Mouse (Mus musculus): ENCODE measurements around the gene Rab3ip. TPM values are rescaled to one million over a fixed set of nuclear protein-coding genes. Genes with fewer than 3 reads are reported as not detected.

The Rab3ip gene
- polyA plus RNA-seq, 1 experiment, result 10.7 TPM

DNA sequence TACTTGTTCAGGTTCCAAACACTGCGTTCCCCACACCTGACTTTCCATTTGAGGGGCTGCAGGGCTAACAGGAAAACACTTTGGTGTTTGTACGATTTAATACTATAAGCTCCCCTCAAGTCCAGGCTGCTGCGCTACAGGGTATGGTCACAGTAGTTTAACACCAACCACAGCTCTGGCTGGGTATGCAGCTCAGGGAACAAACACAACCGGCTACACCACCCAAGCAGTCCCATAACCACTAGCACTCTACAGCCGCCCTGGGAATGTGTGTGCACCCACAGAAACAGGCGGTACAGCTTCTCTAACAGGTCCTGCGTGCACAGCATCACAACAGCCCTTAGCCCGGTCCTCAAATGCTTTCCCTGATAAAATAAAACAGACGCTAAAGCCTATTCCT lies 37.7 kb downstream of the Rab3ip start:
- WGBS, result 88% methylated on average over 9 of the region's 9 CpGs
- Histone ChIP-seq H3K27ac (ENCODE audit: control insufficient read depth, insufficient read depth, low read depth, low read length, poor library complexity) (no peak overlapping the region), H3K4me3 (replicated peaks; ENCODE audit: control insufficient read depth, low read depth, low read length) (no peak overlapping the region), H3K4me1 (ENCODE audit: control insufficient read depth, insufficient read depth, low read length) (no peaks in the 10 kb centered on the region; the same call in 1 of the 2 replicates)
- no peak for TF ChIP-seq CTCF (IDR thresholded peaks at IDR 0.05; ENCODE audit: control insufficient read depth, insufficient read depth, low read length)
- no peak for TF ChIP-seq POLR2A (IDR thresholded peaks at IDR 0.05; ENCODE audit: borderline replicate concordance, control insufficient read depth, low read depth, low read length)

DNA sequence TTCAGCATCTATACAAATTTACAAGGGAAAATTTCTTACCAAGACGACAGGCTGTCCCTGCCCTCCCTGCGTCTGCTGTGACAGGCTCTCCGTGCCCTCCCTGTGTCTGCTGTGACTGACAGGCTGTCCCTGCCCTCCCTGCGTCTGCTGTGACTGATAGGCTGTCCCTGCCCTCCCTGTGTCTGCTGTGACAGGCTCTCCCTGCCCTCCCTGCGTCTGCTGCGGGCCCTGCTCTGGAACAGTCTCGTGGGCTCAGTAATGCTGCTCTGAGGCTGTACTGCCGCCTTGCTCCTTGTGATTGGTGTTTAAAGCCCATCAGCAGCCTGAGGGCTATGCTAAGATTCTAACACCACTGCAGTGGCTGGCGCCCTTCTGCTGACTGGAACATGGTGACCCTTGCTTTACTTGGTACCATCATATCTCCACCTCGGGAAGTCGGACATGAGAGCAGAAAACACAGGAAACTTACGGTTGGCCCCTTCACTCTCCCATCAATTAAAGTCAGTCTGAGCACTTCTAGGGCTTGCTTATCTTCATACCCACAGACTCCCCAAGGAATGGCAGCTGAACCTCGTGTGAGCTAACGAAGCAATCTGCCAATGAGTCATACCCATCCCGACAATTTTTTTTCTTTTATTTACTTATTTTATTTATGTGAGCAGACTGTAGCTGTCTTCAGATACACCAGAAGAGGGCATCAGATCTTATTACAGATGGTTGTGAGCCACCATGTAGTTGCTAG lies 41.5 kb downstream of the Rab3ip start:
- no peak overlapping the region for H3K27ac ChIP-seq (ENCODE audit: control insufficient read depth, insufficient read depth, low read depth, low read length, poor library complexity)
- no peak overlapping the region for H3K4me3 ChIP-seq (replicated peaks; ENCODE audit: control insufficient read depth, low read depth, low read length)
- WGBS, result 80% methylated on average over 15 of the region's 15 CpGs
- no peaks in the 10 kb centered on the region for H3K4me1 ChIP-seq (ENCODE audit: control insufficient read depth, insufficient read depth, low read length)
- TF ChIP-seq CTCF (IDR thresholded peaks at IDR 0.05; ENCODE audit: control insufficient read depth, insufficient read depth, low read length), result no peak
- no peak for TF ChIP-seq POLR2A (IDR thresholded peaks at IDR 0.05; ENCODE audit: borderline replicate concordance, control insufficient read depth, low read depth, low read length)

DNA sequence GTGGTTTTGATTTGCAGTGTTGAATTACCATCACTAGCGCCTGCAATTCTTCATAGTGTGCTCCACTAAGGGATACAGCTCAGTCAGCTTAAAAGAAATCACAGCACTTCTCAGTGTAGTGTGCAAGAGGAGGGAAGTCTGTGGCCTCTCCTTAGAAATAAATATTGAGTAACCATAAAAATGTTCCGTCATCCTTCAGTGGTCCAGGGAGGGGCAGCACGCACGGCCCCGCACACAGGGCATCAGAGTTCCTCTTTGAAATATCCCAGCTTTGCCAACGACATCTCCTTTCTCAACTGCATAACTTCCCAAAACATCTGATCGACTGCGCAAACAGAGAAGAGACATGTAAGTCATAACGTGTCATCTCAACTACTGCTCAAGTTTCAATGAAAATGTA lies 43.8 kb downstream of the Rab3ip start:
- 54% methylated on average over 9 of the region's 9 CpGs for WGBS
- TF ChIP-seq POLR2A (IDR thresholded peaks at IDR 0.05; ENCODE audit: borderline replicate concordance, control insufficient read depth, low read depth, low read length) (no peak), CTCF (IDR thresholded peaks at IDR 0.05; ENCODE audit: control insufficient read depth, insufficient read depth, low read length) (no peak)
- H3K4me3 ChIP-seq (replicated peaks; ENCODE audit: control insufficient read depth, low read depth, low read length), result no peak overlapping the region
- H3K4me1 ChIP-seq (ENCODE audit: control insufficient read depth, insufficient read depth, low read length), result no peaks in the 10 kb centered on the region
- H3K27ac ChIP-seq (ENCODE audit: control insufficient read depth, insufficient read depth, low read depth, low read length, poor library complexity), result no peak overlapping the region

DNA sequence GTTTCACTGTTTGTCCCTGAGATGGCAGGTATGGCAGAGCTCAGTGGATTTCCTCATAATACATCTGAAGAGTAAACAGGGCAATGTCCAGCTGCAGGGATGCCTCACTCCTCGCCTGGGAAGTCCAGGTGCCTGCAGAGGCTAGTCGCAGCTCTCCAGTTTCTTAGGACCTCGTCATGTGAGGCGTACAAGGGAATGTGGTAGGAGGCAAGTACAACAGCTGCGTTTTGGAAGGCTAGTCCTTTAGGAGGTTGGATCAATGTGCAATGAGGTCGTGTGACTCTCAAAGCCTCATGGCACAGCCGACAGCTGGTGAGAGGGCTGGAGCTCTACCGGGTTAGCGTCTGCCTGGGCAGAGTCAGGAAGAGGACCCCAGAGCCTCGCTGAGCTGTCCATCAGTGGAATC lies 46.1 kb downstream of the Rab3ip start:
- Histone ChIP-seq H3K27ac (ENCODE audit: control insufficient read depth, insufficient read depth, low read depth, low read length, poor library complexity) (no peak overlapping the region), H3K4me1 (ENCODE audit: control insufficient read depth, insufficient read depth, low read length) (no peaks in the 10 kb centered on the region), H3K4me3 (replicated peaks; ENCODE audit: control insufficient read depth, low read depth, low read length) (no peak overlapping the region)
- TF ChIP-seq POLR2A (IDR thresholded peaks at IDR 0.05; ENCODE audit: borderline replicate concordance, control insufficient read depth, low read depth, low read length) (no peak), CTCF (IDR thresholded peaks at IDR 0.05; ENCODE audit: control insufficient read depth, insufficient read depth, low read length) (no peak)
- 84% methylated on average over 10 of the region's 10 CpGs for WGBS

DNA sequence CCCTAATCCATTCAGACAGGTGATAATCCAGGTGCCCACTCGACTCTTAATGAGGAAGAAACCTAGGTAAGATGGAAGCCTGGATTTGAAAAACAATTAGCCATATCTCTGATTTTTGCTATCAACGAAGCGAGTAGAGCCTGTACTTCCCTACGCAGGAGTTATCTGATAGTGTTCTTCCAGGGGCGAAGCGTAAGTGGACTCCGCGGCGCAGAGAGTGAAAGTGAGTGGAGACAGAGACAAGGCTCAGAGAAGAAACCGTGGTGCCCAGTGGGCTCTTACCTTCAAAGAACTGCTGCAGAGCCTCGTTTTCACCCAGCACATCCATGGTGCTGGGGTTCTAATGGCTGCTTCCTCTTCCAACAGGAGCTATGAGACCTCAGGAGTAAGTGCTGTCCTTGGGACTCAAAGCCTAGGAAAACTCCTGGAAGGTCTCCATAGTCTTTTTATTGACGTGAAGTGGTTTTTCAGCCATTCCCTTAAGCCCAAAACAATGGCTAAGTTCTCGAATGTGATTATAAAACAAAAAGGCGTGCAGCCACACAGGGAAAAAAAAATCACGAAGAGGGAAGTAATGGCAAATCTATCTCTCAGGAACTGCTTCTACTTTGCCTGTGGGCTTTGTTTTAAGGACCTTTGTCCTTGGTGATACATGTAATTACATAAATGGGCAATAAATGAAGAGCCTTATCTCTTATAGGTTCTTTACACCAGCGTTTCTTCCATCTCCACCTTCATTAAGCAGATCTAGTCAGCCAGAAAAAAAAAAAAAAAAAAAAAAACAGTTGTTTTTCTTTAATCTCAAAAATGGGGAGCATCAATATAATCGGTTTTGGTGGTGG lies 54.0 kb downstream of the Rab3ip start, which contains the start of gene Myrfl:
Myrfl (minus strand) TSS at position 584 of the 842 bp plus-strand sequence.
- no peaks in the 10 kb centered on the region for H3K4me1 ChIP-seq (ENCODE audit: control insufficient read depth, insufficient read depth, low read length)
- no peak for TF ChIP-seq CTCF (IDR thresholded peaks at IDR 0.05; ENCODE audit: control insufficient read depth, insufficient read depth, low read length)
- TF ChIP-seq POLR2A (IDR thresholded peaks at IDR 0.05; ENCODE audit: borderline replicate concordance, control insufficient read depth, low read depth, low read length), result no peak
- WGBS, result 73% methylated on average over 17 of the region's 17 CpGs
- H3K4me3 ChIP-seq (replicated peaks; ENCODE audit: control insufficient read depth, low read depth, low read length), result no peak within 1 kb of the TSS
- no peak within 1 kb of the TSS for H3K27ac ChIP-seq (ENCODE audit: control insufficient read depth, insufficient read depth, low read depth, low read length, poor library complexity)

DNA sequence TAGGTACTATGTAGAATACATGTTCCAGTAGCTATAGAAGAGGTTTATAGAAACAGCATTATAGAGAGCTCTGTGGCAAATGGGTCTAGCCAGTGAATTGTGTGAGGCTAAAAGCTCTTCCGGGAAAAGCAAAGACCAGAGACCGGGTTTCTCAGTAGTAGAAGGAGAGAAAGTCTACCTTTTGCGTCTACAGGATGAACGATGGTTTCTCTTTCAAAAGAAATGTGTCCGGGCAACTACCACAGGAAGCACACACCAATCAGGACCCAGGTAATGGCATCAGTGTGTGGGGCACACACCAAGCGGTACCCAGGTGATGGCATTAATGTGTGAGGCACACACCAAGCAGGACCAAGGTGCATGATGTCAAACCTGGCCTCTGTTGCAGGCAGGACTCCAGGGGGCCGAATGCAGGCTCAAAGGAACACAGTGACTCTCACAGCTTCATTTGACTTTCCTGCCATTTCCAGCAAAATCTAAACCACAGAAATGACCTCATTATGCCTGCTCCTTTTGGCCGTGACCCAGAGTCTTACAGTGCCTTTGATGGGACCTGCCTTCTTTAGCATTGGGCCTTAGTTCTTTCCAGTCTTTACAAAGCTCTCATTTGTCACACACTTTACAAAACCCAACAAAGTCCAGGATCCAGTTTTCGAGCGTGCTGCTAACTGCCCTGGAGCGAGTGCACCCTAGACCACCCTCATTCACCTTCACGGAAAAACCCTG lies 55.3 kb downstream of the Rab3ip start:
- Histone ChIP-seq H3K4me3 (replicated peaks; ENCODE audit: control insufficient read depth, low read depth, low read length) (no peak overlapping the region), H3K4me1 (ENCODE audit: control insufficient read depth, insufficient read depth, low read length) (no peaks in the 10 kb centered on the region), H3K27ac (ENCODE audit: control insufficient read depth, insufficient read depth, low read depth, low read length, poor library complexity) (no peak overlapping the region)
- 82% methylated on average over 12 of the region's 12 CpGs for WGBS
- no peak for TF ChIP-seq CTCF (IDR thresholded peaks at IDR 0.05; ENCODE audit: control insufficient read depth, insufficient read depth, low read length)
- TF ChIP-seq POLR2A (IDR thresholded peaks at IDR 0.05; ENCODE audit: borderline replicate concordance, control insufficient read depth, low read depth, low read length), result no peak

DNA sequence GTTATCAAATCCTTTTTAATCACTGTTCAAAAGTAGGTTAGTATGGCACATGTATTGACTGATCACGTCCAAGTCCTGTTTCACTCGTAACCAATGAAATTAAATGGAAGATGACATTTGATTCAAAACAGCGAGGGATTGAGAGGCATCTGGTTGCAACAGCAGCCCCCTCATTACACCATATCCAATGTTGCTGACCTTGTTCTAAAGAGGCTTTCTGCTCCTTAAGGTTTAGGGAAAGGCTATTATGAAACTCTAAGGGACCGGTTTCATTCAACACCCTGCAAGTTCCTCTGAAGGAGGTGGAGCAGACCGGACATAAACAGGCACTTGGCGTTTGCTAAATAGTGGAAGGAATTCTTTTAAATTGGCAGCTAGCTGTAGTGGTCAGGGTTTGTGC lies 56.0 kb downstream of the Rab3ip start:
- Histone ChIP-seq H3K4me3 (replicated peaks; ENCODE audit: control insufficient read depth, low read depth, low read length) (no peak overlapping the region), H3K27ac (ENCODE audit: control insufficient read depth, insufficient read depth, low read depth, low read length, poor library complexity) (no peak overlapping the region), H3K4me1 (ENCODE audit: control insufficient read depth, insufficient read depth, low read length) (no peaks in the 10 kb centered on the region)
- TF ChIP-seq POLR2A (IDR thresholded peaks at IDR 0.05; ENCODE audit: borderline replicate concordance, control insufficient read depth, low read depth, low read length) (no peak), CTCF (IDR thresholded peaks at IDR 0.05; ENCODE audit: control insufficient read depth, insufficient read depth, low read length) (no peak)
- 50% methylated on average over 6 of the region's 6 CpGs for WGBS

DNA sequence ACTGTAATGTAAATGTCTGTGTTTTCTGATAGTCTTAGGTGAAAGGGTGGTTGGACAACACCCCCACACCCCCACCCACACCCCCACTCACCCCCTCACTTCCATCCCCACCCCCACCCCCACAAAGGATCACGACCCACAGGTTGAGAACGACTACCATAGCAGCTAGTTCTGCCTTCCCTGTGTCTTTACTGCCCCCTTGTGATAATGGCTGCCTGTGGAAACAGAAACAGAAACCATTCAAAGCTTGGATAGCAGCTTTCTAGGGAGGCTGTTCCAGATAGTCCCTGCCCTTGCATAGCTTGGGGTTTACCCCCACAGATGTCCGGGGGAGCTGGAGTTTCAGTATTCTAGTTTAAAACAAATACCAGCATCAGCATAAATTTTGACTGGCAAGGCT lies 56.8 kb downstream of the Rab3ip start:
- WGBS, result 7% methylated on average over 3 of the region's 3 CpGs
- Histone ChIP-seq H3K4me1 (ENCODE audit: control insufficient read depth, insufficient read depth, low read length) (no peaks in the 10 kb centered on the region), H3K4me3 (replicated peaks; ENCODE audit: control insufficient read depth, low read depth, low read length) (no peak overlapping the region), H3K27ac (ENCODE audit: control insufficient read depth, insufficient read depth, low read depth, low read length, poor library complexity) (no peak overlapping the region)
- TF ChIP-seq POLR2A (IDR thresholded peaks at IDR 0.05; ENCODE audit: borderline replicate concordance, control insufficient read depth, low read depth, low read length) (no peak), CTCF (IDR thresholded peaks at IDR 0.05; ENCODE audit: control insufficient read depth, insufficient read depth, low read length) (no peak)
